Mouse (Mus musculus): ENCODE data around the gene Ccdc155. TPM values are rescaled to one million over a fixed set of nuclear protein-coding genes. Genes with fewer than 3 reads are reported as not detected.

Ccdc155 gene
- polyA plus RNA-seq, 1 experiment from 2014 or later, result not detected

GRCm38 (mm10) chr7:45149545-45149944 is 55.1 kb downstream of the Ccdc155 start:
- no peak for ATAC-seq

GRCm38 (mm10) chr7:45148534-45149098 is 56.1 kb downstream of the Ccdc155 start:
- TF ChIP-seq CTCF (IDR thresholded peaks at IDR 0.05; ENCODE audit: low read depth), result no peak
- WGBS, result 54% methylated on average over 4 of the region's 4 CpGs

More at GRCm38 (mm10) chr7:45149545-45149944, 55.1 kb downstream of the Ccdc155 start:
- Histone ChIP-seq H3K4me3 (ENCODE audit: low read depth, low read length) (no peak overlapping the region), H3K9ac (ENCODE audit: low read depth, low read length) (no peak overlapping the region), H3K4me2 (replicated peaks; ENCODE audit: low read depth) (no peak overlapping the region), H3K9me3 (ENCODE audit: control insufficient read depth) (no peaks in the 10 kb centered on the region), H3K27me3 (replicated peaks; ENCODE audit: control insufficient read depth, insufficient read depth, low read length) (no peaks in the 10 kb centered on the region), H3K4me1 (replicated peaks; ENCODE audit: control insufficient read depth, insufficient read depth, low read length) (peaks cover 5% of the 10 kb centered on the region; the same call in 1 of the 2 replicates), H3K36me3 (ENCODE audit: control insufficient read depth, insufficient read depth) (peaks cover 47% of the 10 kb centered on the region), H3K27ac (ENCODE audit: low read depth, low read length) (no peak overlapping the region)
- 66% methylated on average over 6 of the region's 6 CpGs for WGBS
- TF ChIP-seq CTCF (IDR thresholded peaks at IDR 0.05; ENCODE audit: low read depth), result no peak

GRCm38 (mm10) chr7:45147899-45148298 is 56.8 kb downstream of the Ccdc155 start:
- ATAC-seq, result no peak

More at GRCm38 (mm10) chr7:45148534-45149098, 56.1 kb downstream of the Ccdc155 start:
- Histone ChIP-seq H3K4me1 (replicated peaks; ENCODE audit: control insufficient read depth, insufficient read depth, low read length) (peaks cover 5% of the 10 kb centered on the region; the same call in 1 of the 2 replicates), H3K4me2 (replicated peaks; ENCODE audit: low read depth) (no peak overlapping the region), H3K36me3 (ENCODE audit: control insufficient read depth, insufficient read depth) (peaks cover 56% of the 10 kb centered on the region), H3K27ac (ENCODE audit: low read depth, low read length) (no peak overlapping the region), H3K4me3 (ENCODE audit: low read depth, low read length) (no peak overlapping the region), H3K27me3 (replicated peaks; ENCODE audit: control insufficient read depth, insufficient read depth, low read length) (no peaks in the 10 kb centered on the region), H3K9ac (ENCODE audit: low read depth, low read length) (no peak overlapping the region), H3K9me3 (ENCODE audit: control insufficient read depth) (no peaks in the 10 kb centered on the region)
- no peak for ATAC-seq

GRCm38 (mm10) chr7:45147267-45147666 is 57.4 kb downstream of the Ccdc155 start:
- 97% methylated on average over 11 of the region's 11 CpGs for WGBS
- no peak for ATAC-seq
- peaks cover 5% of the 10 kb centered on the region; the same call in 1 of the 2 replicates for H3K4me1 ChIP-seq (replicated peaks; ENCODE audit: control insufficient read depth, insufficient read depth, low read length)
- no peaks in the 10 kb centered on the region for H3K27me3 ChIP-seq (replicated peaks; ENCODE audit: control insufficient read depth, insufficient read depth, low read length)
- H3K4me2 ChIP-seq (replicated peaks; ENCODE audit: low read depth), result no peak overlapping the region
- no peak for TF ChIP-seq CTCF (IDR thresholded peaks at IDR 0.05; ENCODE audit: low read depth)
- H3K9me3 ChIP-seq (ENCODE audit: control insufficient read depth), result no peaks in the 10 kb centered on the region
- H3K36me3 ChIP-seq (ENCODE audit: control insufficient read depth, insufficient read depth), result peaks cover 68% of the 10 kb centered on the region
- no peak overlapping the region for H3K27ac ChIP-seq (ENCODE audit: low read depth, low read length)
- H3K9ac ChIP-seq (ENCODE audit: low read depth, low read length), result no peak overlapping the region
- H3K4me3 ChIP-seq (ENCODE audit: low read depth, low read length), result no peak overlapping the region

More at GRCm38 (mm10) chr7:45147899-45148298, 56.8 kb downstream of the Ccdc155 start:
- WGBS, result 57% methylated on average over 11 of the region's 11 CpGs
- Histone ChIP-seq H3K27ac (ENCODE audit: low read depth, low read length) (no peak overlapping the region), H3K9me3 (ENCODE audit: control insufficient read depth) (no peaks in the 10 kb centered on the region), H3K27me3 (replicated peaks; ENCODE audit: control insufficient read depth, insufficient read depth, low read length) (no peaks in the 10 kb centered on the region), H3K4me3 (ENCODE audit: low read depth, low read length) (no peak overlapping the region), H3K4me1 (replicated peaks; ENCODE audit: control insufficient read depth, insufficient read depth, low read length) (peaks cover 5% of the 10 kb centered on the region; the same call in 1 of the 2 replicates), H3K4me2 (replicated peaks; ENCODE audit: low read depth) (no peak overlapping the region), H3K9ac (ENCODE audit: low read depth, low read length) (no peak overlapping the region), H3K36me3 (ENCODE audit: control insufficient read depth, insufficient read depth) (peaks cover 62% of the 10 kb centered on the region)
- no peak for TF ChIP-seq CTCF (IDR thresholded peaks at IDR 0.05; ENCODE audit: low read depth)

GRCm38 (mm10) chr7:45145460-45145859 is 59.2 kb downstream of the Ccdc155 start:
- no peaks in the 10 kb centered on the region for H3K27me3 ChIP-seq (replicated peaks; ENCODE audit: control insufficient read depth, insufficient read depth, low read length)
- no peaks in the 10 kb centered on the region for H3K4me1 ChIP-seq (replicated peaks; ENCODE audit: control insufficient read depth, insufficient read depth, low read length)
- no peak overlapping the region for H3K4me2 ChIP-seq (replicated peaks; ENCODE audit: low read depth)
- peaks cover 81% of the 10 kb centered on the region for H3K36me3 ChIP-seq (ENCODE audit: control insufficient read depth, insufficient read depth)
- H3K9ac ChIP-seq (ENCODE audit: low read depth, low read length), result no peak overlapping the region
- H3K4me3 ChIP-seq (ENCODE audit: low read depth, low read length), result no peak overlapping the region
- WGBS, result 97% methylated on average over 8 of the region's 8 CpGs
- TF ChIP-seq CTCF (IDR thresholded peaks at IDR 0.05; ENCODE audit: low read depth), result no peak
- no peak overlapping the region for H3K27ac ChIP-seq (ENCODE audit: low read depth, low read length)
- H3K9me3 ChIP-seq (ENCODE audit: control insufficient read depth), result no peaks in the 10 kb centered on the region
- no peak for ATAC-seq

GRCm38 (mm10) chr7:45144368-45145174 is 60.1 kb downstream of the Ccdc155 start:
- no peak for ATAC-seq
- Histone ChIP-seq H3K9me3 (ENCODE audit: control insufficient read depth) (no peaks in the 10 kb centered on the region), H3K36me3 (ENCODE audit: control insufficient read depth, insufficient read depth) (peaks cover 81% of the 10 kb centered on the region), H3K4me3 (ENCODE audit: low read depth, low read length) (no peak overlapping the region), H3K4me1 (replicated peaks; ENCODE audit: control insufficient read depth, insufficient read depth, low read length) (no peaks in the 10 kb centered on the region), H3K27me3 (replicated peaks; ENCODE audit: control insufficient read depth, insufficient read depth, low read length) (no peaks in the 10 kb centered on the region), H3K9ac (ENCODE audit: low read depth, low read length) (no peak overlapping the region), H3K27ac (ENCODE audit: low read depth, low read length) (no peak overlapping the region), H3K4me2 (replicated peaks; ENCODE audit: low read depth) (no peak overlapping the region)
- WGBS, result 82% methylated on average over 13 of the region's 13 CpGs
- no peak for TF ChIP-seq CTCF (IDR thresholded peaks at IDR 0.05; ENCODE audit: low read depth)

Data from intestine, postnatal 0 days (tissue).